Mouse (Mus musculus) ES-E14 (cell line): ENCODE measurements at regions not wholly inside any gene's neighbourhood (a gene's known extent, or its start where the extent isn't known, plus 50 kb on each side); places are given as distances from the start of the nearest gene placed in this dataset.
"Not testable (repeated sequence)": the region's sequence is repeated elsewhere in the genome, so short reads cannot be mapped to it uniquely, and the experiment has no call there.

Source experiments
- DNase-seq: peaks from one replicate; pipeline ENCODE4 v3.0.0-alpha.2; 2013; ENCODE audit warnings: low read depth, low spot score
- H3K27ac ChIP-seq: 2 replicates; pipeline ENCODE4 v1.5.1; 2012; ENCODE audit warnings: low read depth, mild to moderate bottlenecking, low read length, moderate library complexity, mixed read lengths; ENCODE audit not compliant: poor library complexity, insufficient read depth, severe bottlenecking
- H3K36me3 ChIP-seq: 2 replicates; pipeline ENCODE4 v1.6.1; 2012; ENCODE audit warnings: mild to moderate bottlenecking, low read length, moderate library complexity, mixed read lengths; ENCODE audit not compliant: control insufficient read depth, poor library complexity, insufficient read depth, severe bottlenecking
- H3K4me1 ChIP-seq, 2 experiments: fragments of 150-350 bp in 1 of 2; sonication (generic) in 1 of 2; 2 replicates each; pipeline ENCODE4 v1.6.1; 2012; ENCODE audit warnings: low read length in 2 of 2, mild to moderate bottlenecking in 1 of 2, mixed read lengths in 1 of 2; ENCODE audit not compliant: control insufficient read depth in 2 of 2, insufficient read depth in 2 of 2, poor library complexity in 1 of 2
- H3K4me3 ChIP-seq, 2 experiments: fragments of 150-350 bp in 1 of 2; sonication (generic) in 1 of 2; 2 replicates each; pipeline ENCODE4 v1.5.1; 2012; ENCODE audit warnings: low read length in 2 of 2, low read depth in 1 of 2, mild to moderate bottlenecking in 1 of 2, mixed read lengths in 1 of 2; ENCODE audit not compliant: insufficient read depth in 1 of 2, poor library complexity in 1 of 2, severe bottlenecking in 1 of 2
- H3K9ac ChIP-seq: 2 replicates; pipeline ENCODE4 v1.6.1; 2012; ENCODE audit warnings: low read depth, mild to moderate bottlenecking, low read length, mixed read lengths; ENCODE audit not compliant: poor library complexity, insufficient read depth, severe bottlenecking
- H3K9me3 ChIP-seq: fragments of 150-350 bp; sonication (generic); 2 replicates; pipeline ENCODE4 v1.6.1; 2012; ENCODE audit warnings: low read depth, mild to moderate bottlenecking, low read length; ENCODE audit not compliant: control insufficient read depth, insufficient read depth
- CHD2 ChIP-seq: IDR thresholded peaks from 2 replicates; pipeline ENCODE4 v1.6.1; 2014; ENCODE audit warnings: mild to moderate bottlenecking, low read depth, low read length, inconsistent platforms
- HCFC1 ChIP-seq: IDR thresholded peaks from 2 replicates; pipeline ENCODE4 v1.6.1; 2012; ENCODE audit warnings: low read length, inconsistent platforms, borderline replicate concordance; ENCODE audit not compliant: insufficient read depth
- MAFK ChIP-seq: IDR thresholded peaks from 2 replicates; pipeline ENCODE4 v1.6.1; 2014; ENCODE audit warnings: mild to moderate bottlenecking, low read depth, low read length, inconsistent platforms; ENCODE audit not compliant: insufficient read depth
- ZC3H11A ChIP-seq: IDR thresholded peaks from 2 replicates; pipeline ENCODE4 v1.6.1; 2012; ENCODE audit warnings: low read depth, mild to moderate bottlenecking, inconsistent platforms, low read length, borderline replicate concordance
- ZNF384 ChIP-seq: IDR thresholded peaks from 2 replicates; pipeline ENCODE4 v1.6.1; 2012; ENCODE audit warnings: low read depth, low read length, inconsistent platforms
- in situ Hi-C, 2 experiments: fragments of 600-800 bp; cut with MboI; formaldehyde crosslinking; loops; one replicate each; pipeline ENCODE4 v1.15.1; 2025; ENCODE audit warnings: low sequenced_read_pairs in 2 of 2, inconsistent platforms in 1 of 2; ENCODE audit not compliant: unreplicated experiment in 2 of 2

DNA sequence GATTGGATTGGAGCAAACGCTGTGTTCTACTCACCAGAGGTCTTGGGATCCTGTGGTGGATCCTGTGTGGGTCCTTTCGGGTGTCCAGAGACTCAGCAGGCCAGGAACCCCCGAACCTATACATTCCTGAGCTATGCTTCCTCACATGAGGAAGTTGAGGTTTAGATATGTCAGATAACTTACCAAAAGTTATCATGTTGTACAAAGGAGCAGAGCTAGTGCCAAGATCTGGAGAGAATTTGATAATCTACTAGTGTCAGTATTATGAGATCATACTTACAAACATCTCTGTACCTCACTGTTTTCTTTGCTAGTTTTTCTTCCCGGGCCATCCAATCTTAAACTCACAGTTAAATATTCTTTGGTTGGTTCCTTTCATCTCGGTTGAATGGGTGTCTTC, 172.6 kb upstream of the Nhs start:
- in situ Hi-C loops, result no loop called here
- Histone ChIP-seq H3K9me3 (no peaks in the 10 kb centered on the region), H3K27ac (no peak overlapping the region), H3K4me3 (no peak overlapping the region), H3K4me1 (no peaks in the 10 kb centered on the region), H3K36me3 (no peaks in the 10 kb centered on the region), H3K9ac (no peak overlapping the region)
- TF ChIP-seq ZNF384 (no peak), CHD2 (no peak), ZC3H11A (no peak), MAFK (no peak), HCFC1 (no peak)
- no peak for DNase-seq

DNA sequence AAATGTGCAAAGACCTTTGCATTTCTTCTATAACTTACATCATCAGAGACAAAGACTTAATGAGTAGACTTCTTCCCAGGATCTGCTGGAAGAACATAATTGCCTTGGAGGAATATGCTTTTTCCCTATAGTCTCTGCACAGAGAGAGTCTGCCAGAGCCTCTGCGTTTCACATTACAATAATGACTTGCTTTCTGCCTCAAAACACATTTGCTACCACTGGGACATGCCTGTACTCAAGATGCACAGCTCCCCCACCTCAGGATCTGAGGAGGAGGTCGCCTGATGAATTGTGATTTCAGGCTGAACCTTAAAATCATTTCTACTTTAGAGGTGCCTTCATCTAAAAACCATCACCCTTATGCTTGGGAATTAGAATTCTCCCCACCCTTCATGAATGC, 148.1 kb upstream of the Nhs start:
- no peak for TF ChIP-seq CHD2
- TF ChIP-seq ZC3H11A, result no peak
- TF ChIP-seq ZNF384, result no peak
- no peak for TF ChIP-seq HCFC1
- TF ChIP-seq MAFK, result no peak
- no peak overlapping the region for H3K27ac ChIP-seq
- no peaks in the 10 kb centered on the region for H3K36me3 ChIP-seq
- no peaks in the 10 kb centered on the region for H3K9me3 ChIP-seq
- H3K9ac ChIP-seq, result no peak overlapping the region
- no peak for DNase-seq
- in situ Hi-C loops, result no loop called here
- no peaks in the 10 kb centered on the region for H3K4me1 ChIP-seq
- H3K4me3 ChIP-seq, result no peak overlapping the region

DNA sequence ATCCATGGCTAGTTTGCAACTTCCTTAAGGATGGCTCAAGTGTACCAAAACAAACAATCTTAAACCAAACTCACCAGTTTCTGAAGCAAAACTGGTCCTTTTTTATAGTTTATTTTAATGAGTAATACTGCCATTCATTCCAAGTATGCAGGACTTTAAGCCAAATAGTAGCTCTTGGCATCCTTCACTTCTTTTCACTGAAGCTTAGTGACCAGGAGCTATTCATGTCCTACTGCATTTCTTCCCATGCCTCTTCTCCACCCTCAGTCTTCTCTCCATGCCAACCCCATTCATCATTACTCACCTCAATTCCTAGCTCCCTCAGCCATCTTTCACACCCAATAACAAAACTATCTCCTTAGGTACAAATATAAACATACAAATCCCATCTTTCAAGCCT, 144.6 kb upstream of the Nhs start:
- H3K27ac ChIP-seq, result no peak overlapping the region
- H3K4me3 ChIP-seq, result no peak overlapping the region
- no peak for DNase-seq
- in situ Hi-C loops, result no loop called here
- H3K36me3 ChIP-seq, result no peaks in the 10 kb centered on the region
- no peak for TF ChIP-seq CHD2
- TF ChIP-seq MAFK, result no peak
- TF ChIP-seq ZC3H11A, result no peak
- TF ChIP-seq HCFC1, result no peak
- TF ChIP-seq ZNF384, result no peak
- H3K9ac ChIP-seq, result no peak overlapping the region
- H3K9me3 ChIP-seq, result no peaks in the 10 kb centered on the region
- H3K4me1 ChIP-seq, result no peaks in the 10 kb centered on the region

DNA sequence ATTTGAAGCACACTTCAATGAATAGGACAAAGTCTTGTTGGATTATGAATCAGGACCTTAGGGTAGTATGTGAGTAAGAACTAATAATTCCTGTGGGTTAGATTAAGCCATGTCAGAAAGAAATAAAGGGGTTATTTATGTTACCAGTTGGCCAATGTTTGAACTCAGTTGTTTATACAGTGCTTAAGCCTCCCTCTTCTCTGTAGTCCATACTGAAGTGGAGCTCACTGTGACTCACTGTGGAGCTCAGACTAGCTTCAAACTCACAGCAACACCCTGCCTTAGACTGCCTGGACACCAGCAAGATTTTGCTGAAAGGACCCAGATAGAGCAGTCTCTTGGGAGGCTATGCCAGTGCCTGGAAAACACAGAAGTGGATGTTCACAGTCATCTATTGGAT, 143.3 kb upstream of the Nhs start:
- no peaks in the 10 kb centered on the region for H3K4me1 ChIP-seq
- H3K36me3 ChIP-seq, result no peaks in the 10 kb centered on the region
- H3K4me3 ChIP-seq, result no peak overlapping the region
- DNase-seq, result no peak
- H3K27ac ChIP-seq, result no peak overlapping the region
- TF ChIP-seq HCFC1 (no peak), MAFK (no peak), CHD2 (no peak), ZNF384 (no peak), ZC3H11A (no peak)
- no peak overlapping the region for H3K9ac ChIP-seq
- in situ Hi-C loops, result no loop called here
- H3K9me3 ChIP-seq, result no peaks in the 10 kb centered on the region

DNA sequence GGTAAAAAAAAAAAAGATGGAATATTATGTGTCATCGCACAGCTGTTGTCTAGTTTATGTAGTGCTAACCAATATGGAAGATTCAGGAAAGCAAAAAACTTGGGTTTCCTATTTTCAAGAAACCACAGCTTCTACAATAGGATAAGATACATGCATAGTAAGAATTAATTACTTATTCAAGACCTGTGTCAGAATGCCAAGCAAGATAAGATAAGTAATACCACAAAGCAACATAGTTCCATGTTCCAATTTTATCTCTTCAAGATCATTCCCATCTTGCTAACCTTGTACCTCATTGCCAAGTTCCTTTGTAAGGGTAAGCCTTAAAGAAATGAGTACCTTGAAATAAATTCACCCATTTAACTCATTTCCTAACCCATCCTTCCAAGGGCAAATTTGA, 131.7 kb upstream of the Nhs start:
- Histone ChIP-seq H3K9me3 (no peaks in the 10 kb centered on the region), H3K9ac (no peak overlapping the region), H3K36me3 (no peaks in the 10 kb centered on the region), H3K4me1 (no peaks in the 10 kb centered on the region), H3K27ac (no peak overlapping the region), H3K4me3 (no peak overlapping the region)
- TF ChIP-seq ZC3H11A (no peak), HCFC1 (no peak), CHD2 (no peak), ZNF384 (no peak)
- no peak for DNase-seq
- in situ Hi-C loops, result loop anchor here in 1 of 2 experiments (25.0 kb wide), 1 partner anchor 329 kb away; no protein-coding TSS in a partner anchor

DNA sequence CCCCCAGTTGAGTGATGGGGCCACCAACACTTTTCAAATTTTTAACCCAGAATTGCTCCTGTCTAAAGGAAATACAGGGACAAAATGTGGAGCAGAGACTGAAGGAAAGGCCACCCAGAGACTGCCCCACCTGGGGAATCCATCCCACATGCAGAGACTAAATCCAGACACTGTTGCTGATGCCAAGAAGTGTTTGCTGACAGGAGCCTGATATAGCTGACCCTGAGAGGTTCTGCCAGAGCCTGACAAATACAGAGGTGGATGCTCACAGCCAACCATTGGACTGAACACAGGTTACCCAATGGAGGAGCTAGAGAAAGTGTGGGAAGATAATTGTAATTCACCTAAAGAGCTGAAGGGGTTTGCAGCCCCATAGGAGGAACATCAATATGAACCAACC, 126.6 kb upstream of the Nhs start:
- H3K9me3 ChIP-seq, H3K36me3 ChIP-seq, H3K4me1 ChIP-seq, H3K27ac ChIP-seq, H3K4me3 ChIP-seq, H3K9ac ChIP-seq, DNase-seq: not testable (repeated sequence)
- in situ Hi-C loops, result loop anchor here in 1 of 2 experiments (25.0 kb wide), 1 partner anchor 324 kb away; no protein-coding TSS in a partner anchor
